Mouse (Mus musculus): ENCODE results near the gene Limd2.
A peak's percentile ranks its signal among the peaks of the same experiment; 100 is the strongest.

Limd2 gene

DNA sequence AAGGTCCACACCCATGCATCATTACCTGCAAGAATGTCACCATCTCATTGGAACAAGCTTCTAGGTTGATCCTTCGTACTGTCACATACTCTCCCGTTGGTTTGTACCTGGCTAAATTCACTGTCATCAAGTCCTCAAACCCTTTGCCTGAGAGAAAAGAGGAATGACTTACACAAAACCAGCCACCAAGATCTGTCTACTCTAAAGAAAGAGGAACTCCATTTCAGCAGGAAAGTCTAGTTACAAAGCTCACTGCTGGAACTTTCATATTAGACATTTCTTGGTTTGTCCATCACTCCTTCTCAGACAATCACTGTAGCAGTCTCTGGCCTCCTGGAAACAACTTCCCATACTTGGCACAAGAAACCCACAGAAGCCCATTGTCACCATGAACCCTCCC lies 12.6 kb upstream of the Limd2 start:
- DNase-seq (ENCODE audit: low spot score in 2 of 2) = no peak

DNA sequence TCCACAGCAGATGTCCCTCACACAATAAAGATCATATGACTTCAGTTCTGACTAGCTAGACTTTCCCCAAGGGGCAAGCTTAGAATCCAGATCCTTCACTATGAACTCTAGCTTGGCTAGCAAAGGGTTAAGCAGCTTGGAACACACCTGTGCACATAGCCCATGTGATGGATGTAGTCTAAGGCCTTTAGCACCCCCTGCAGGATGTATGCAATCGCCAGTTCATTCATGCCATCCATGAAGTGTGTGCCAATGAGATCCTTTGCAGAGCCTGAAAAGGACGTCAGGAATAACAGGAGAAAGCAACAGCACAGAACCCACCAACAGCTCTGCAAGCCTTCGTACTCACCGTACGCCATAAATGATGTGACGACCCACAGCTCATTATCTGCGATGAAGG lies 10.1 kb upstream of the Limd2 start:
- peak in 1 of 2 experiments; percentile 59 for DNase-seq (ENCODE audit: low spot score in 2 of 2)

DNA sequence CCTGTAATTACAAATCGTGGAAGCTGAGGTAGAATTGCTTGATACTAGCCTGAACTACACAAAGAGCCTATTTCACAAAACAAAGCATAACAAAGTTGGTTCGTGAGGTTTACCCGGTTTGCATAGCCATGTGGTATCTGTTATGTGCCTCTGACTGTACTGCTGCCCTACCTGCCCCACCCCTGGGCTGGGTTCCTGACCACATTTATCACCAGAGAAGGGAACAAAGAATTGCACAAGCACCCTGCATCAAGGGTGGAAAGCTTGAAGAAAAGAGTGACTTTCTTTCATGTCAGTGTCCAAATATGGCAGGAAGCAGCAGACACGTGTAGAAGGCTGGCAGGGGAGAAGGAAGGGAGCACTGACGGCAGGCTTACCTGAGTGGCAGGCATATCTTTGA lies 6.8 kb upstream of the Limd2 start:
- no peak for DNase-seq (ENCODE audit: low spot score in 2 of 2)

DNA sequence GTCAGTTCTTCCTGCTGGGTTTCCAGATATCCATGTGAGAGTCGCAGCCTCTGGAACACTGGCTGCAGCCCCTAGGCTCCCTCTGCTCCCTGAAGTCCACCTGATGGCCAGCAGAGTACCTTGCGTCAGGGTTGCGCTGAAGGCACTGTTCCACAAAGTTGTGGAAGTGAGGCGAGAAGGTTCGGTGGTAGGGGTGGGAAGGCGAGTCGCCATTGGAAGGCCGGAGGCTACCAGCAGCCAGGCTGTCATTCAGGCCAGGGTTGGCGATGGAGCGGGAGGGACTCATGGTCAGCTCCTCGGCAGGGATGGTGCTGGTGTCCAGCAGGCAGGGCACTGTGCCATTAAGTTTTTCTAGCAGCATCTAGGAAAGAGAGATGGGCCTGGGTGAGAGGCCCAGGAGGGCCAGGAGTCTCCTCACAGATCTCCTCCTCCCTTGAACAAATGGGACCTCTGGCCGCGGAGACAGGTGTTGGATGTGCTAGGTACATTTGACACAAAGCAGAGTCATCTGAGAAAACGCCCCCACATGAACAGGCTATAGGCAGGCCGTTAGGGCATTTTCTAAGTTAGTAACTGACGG lies 4.0 kb upstream of the Limd2 start:
- DNase-seq (ENCODE audit: low spot score in 2 of 2) = no peak

DNA sequence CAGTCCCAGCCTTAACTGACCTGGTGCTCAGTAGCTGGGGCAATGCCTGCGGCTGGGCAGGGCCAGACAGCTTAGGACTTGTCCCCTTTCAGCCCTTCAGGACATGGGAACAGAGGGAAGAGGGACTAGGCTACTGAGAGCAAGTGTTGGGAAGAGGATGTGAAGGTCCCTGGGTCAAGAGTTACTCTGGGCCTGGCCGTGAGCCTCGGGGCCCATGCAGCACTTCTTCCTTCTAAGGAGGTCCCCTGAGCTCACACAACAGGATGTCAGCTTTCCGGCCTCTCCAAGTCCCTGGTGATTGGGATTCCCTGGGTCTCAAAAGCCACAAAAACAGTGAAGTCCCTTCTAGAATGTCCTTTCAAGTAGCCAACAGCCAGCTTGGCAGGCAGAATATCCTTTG lies 2.9 kb upstream of the Limd2 start:
- no peak for DNase-seq (ENCODE audit: low spot score in 2 of 2)

DNA sequence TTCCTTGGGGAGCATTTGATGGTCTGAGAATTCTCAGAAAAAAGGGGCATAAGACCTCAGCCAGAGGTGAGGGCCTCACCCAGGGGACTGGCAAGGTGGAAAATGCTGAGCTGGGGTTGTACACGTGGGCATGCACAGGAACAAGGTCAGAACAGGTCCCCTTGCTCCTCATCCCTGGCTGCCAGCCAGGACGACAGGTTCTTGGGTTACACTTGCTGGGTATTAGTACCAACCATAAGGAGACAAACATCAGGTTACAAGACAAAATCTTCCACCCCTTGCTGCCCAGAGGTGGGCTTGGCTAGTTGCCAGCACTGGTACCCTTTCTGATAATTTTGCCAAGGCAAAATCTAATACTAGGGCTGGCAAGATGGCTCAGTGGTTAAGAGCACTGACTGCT lies 1.6 kb upstream of the Limd2 start:
- DNase-seq (ENCODE audit: low spot score in 2 of 2) = no peak

DNA sequence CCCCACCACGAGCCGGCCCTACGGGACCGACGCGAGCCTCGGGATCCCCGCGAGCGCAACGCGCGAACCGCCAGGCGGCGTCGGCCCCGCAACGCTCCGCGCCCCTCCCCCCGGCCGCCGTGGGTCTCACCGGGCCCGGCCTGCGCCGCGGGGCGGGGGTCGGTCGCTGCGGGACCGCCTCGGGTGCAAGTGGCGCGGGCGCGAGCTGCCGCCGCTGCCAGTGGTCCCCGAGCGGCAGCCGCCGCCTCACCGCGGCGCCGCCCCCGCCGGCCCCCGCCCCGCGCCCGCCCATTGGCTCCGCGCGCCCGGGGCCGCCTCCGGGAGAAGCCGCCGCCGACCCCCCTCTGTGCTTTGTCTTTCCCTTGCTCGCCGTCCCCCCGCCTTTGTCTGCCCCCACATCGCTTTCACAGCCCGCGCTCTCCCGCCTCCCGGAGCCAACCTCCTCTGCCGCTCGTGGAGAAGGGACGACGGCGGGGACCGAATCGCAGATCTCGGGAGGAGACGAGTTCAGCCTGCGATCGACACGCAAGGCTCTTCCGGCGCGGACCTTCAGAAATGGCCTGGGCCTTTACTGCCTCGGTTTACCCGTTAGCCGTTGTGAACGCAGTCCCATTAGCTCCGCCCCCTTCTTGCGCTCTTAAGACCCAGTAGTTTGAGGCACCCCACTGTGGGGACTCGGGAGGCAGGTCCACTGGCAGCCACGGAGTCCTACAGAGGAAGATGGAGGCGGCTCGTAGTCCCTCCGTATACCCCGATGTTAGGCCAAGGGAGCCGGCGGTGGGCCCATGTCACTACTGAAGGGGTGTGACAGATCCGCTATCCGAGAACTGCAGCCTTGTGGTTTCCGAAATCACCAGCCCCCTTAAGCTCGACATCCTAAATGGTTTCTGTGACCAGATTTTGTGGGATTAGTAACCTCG lies 479 bp downstream of the Limd2 start:
- DNase-seq (ENCODE audit: low spot score in 2 of 2) = peak; percentile 66 to 81

DNA sequence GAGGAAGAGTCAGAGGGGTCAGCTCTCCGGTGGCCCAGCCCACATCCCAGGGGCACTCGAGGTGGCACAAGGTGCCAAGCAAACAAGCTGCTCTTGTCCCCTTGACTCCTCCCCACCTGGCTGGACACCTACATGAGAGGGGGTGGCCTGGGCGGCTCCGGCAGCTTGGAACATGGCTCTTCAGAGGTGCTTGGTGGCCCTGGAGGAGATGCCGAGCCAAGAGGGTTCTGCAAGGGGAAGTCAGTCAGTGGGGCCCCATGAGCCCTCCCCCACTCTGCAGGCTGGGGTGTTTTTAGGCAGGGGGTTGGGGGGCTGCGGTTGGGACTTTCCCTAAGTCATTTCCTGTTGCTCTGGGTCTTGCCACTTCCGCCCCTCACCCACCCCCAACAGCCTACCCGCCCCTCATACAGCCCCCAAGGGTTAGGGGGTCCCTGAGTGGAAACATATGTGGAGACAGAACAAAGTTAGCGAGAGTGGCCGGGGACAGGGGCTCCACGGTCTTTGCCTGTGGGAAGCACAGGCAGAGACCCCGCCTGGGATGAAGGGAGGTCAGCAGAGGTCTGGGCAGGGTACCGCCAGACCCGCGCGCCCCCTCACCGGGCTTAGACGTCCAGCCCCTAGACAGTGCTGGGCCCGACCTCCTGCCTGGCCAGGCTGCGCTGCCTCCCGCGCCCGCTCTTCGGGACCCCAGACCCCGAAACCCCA lies 1.3 kb downstream of the Limd2 start:
- peak; percentile 63 to 85 for DNase-seq (ENCODE audit: low spot score in 2 of 2)

DNA sequence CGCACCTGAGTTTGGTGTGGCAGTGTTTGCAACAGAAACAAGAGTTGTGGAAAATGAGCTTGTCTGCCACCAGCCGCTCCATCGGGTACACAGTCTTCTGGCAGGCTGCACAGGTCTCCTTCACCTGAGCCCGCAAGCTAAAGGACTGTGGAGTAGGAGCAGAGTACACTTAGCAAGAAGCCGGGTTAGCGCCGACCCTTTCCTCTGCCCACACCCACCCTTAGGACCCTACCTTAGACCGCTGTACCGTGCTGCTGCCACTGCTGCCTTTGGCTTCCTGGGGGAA lies 1.8 kb downstream of the Limd2 start:
- DNase-seq (ENCODE audit: low spot score in 2 of 2) = no peak

DNA sequence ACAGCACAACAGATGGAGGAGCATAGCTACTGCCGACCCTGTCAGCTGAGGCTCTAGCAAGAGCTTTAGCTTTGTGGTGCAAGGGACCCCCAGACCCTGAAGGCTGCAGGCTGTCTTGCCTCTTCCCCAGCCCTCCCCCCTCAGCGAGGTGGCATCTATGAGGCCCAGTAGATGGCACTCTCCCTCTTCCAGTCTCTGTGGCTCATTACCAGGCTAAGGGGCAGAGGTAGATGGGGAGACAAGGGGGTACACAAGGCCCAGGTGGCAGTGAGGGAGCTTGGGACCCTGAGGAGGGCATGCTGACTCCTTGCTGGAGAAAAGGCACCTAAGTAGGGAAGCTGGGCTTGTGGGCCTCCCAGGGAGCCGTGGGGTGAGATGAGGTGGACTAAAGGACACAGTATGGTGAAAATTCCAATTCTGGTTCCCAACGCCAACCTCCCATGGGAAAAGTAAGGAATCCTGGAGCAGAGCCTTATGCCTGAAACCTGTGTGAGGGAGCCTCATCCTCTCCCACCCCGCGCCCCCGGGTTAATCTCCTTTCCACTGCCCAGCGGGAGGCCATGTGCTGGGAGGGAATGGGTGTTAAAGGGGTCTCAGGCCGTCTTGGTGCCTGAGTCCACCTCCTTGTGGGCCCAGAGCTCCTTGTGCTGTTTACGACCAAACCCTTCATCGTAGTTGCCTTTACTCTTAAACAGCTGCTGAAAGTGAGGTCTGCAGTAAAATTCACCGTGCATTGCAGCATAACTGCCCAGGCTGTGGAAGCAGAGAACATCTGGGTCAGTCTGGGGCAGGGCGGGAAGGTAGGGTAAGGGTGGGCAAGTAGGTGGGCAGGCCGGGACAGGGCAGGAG lies 2.4 kb downstream of the Limd2 start:
- peak in 1 of 2 experiments; percentile 58 for DNase-seq (ENCODE audit: low spot score in 2 of 2)

DNA sequence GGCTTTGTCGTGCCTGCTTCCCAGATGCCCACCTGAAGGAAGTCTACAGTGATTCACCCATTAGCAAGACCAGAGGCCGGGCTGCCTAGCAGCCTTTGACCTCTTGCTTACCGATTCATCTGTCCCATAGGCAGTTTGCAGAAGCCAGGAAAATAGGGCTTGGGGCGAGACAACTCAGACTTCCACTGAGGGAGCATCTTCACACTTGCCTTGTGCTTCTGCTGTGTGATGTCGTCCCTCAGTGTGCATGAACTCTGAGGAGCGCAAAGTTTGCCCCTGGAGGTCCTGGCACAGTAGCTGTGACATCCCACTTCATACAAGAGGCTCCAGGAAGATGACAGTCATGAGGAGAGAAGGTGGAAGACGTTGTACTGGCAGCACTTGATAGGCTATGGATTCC lies 3.5 kb downstream of the Limd2 start:
- DNase-seq (ENCODE audit: low spot score in 2 of 2) = no peak

DNA sequence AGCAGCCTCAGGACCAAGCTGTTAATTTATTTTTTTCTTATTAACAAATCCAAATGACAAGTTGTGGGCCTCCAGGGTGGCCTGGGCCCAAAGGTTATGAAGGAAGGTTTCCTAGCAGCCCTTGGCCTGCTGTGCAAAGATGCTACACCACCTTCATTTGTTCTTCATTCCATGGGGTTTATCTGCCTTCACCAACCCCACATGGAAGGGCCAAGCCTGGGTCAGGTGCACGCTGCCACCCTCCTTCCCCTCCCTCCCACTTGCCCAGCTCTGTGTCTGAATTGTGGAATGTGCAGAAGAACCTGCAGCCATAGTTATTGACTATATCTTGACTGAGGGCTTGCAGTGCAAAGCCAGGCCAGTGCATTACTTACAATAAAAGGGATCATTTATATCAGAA lies 4.4 kb downstream of the Limd2 start:
- DNase-seq (ENCODE audit: low spot score in 2 of 2) = peak in 1 of 2 experiments; percentile 15

DNA sequence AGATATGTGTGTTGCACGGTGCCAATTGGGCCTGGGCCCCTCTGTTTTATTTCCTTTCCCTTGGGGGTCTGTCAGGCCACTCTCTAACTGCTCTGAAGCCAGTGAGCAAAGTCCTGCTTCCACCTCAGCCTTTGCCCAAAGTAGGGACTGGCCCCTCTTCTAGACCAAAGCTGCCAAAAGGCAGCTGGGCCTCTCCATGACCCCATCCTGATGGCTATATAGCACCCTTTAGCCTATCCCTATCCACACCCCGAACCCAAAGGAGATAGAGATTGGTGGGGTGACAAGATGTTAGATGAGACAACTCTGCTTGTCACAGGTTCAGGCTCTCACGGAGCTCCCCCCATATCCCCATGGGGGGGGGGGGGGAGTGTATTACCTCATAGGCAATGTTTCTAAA lies 4.9 kb downstream of the Limd2 start:
- DNase-seq (ENCODE audit: low spot score in 2 of 2) = peak in 1 of 2 experiments; percentile 12

DNA sequence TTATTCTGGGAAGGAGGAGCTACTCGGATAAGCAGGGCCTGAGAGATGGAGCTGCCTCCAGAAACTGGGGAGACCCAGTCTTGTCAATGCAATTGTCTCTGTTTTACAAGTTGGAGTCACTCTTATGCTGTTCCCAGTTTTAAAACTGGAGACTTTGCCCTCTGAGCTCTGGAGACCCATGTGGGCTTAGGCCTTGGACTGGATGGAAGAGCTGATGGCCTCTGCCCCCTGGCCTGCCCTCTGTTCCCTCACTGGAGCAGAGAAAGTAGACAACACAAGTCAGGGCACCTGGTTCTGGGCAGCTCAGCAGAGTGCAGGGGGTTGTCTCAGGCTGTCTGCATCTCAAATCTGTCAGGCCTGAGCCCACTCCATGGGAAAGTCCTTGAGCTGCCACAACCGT lies 5.9 kb downstream of the Limd2 start:
- DNase-seq (ENCODE audit: low spot score in 2 of 2) = peak in 1 of 2 experiments; percentile 18

DNA sequence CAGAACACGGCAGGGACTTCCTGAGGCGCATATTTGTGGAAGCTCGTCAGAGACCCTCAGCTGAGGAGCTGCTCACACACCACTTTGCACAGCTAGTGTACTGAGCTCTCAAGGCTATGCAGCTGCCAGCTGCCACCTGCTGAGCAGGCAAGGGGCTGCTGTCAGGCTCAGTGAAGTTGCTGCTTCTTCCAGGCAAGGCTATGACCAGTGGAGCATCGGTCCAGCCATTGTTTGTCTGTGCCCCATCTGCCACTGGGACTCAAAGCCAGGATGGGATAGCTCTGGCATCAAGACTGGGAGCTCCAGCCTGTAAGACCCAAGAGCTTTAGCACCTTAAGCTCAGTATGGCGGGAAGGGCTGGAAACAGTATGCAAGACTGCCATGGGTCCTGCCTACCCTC lies 6.6 kb downstream of the Limd2 start:
- no peak for DNase-seq (ENCODE audit: low spot score in 2 of 2)

DNA sequence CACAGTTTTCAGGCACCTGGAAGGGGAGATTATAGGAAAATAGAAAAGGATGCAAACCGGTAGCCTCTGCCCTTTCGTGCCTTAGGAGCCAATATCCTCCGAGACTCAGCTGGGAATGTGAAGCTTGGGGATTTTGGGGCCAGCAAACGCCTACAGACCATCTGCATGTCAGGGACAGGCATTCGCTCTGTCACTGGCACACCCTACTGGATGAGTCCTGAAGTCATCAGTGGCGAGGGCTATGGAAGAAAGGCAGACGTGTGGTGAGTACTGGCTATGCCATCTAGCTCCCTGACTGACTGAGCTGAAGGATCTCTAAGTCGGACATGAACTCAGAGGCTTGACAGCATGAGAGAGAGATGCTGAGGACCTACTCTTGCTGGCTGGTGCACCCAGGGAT lies 8.5 kb downstream of the Limd2 start:
- DNase-seq (ENCODE audit: low spot score in 2 of 2) = peak in 1 of 2 experiments; percentile 10

DNA sequence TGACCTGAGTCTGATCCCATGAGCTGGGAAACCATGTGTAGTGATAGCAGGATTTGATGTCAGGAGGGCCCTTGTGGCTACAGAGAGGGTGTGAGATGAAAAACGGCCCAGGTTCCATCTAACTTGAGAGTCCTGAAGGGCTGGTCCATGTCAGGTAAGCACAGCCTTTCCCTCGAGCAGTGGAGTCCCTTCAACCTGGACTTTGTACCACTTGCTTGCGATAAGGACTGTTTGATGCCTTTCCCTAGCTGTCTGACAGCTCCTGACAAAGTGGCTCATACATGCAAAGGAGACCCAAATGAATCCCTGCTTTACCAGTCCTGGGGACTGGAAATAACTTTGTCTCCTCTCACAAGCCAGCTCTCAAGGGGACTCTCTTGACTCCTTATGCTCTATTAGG lies 9.4 kb downstream of the Limd2 start:
- no peak for DNase-seq (ENCODE audit: low spot score in 2 of 2)

DNA sequence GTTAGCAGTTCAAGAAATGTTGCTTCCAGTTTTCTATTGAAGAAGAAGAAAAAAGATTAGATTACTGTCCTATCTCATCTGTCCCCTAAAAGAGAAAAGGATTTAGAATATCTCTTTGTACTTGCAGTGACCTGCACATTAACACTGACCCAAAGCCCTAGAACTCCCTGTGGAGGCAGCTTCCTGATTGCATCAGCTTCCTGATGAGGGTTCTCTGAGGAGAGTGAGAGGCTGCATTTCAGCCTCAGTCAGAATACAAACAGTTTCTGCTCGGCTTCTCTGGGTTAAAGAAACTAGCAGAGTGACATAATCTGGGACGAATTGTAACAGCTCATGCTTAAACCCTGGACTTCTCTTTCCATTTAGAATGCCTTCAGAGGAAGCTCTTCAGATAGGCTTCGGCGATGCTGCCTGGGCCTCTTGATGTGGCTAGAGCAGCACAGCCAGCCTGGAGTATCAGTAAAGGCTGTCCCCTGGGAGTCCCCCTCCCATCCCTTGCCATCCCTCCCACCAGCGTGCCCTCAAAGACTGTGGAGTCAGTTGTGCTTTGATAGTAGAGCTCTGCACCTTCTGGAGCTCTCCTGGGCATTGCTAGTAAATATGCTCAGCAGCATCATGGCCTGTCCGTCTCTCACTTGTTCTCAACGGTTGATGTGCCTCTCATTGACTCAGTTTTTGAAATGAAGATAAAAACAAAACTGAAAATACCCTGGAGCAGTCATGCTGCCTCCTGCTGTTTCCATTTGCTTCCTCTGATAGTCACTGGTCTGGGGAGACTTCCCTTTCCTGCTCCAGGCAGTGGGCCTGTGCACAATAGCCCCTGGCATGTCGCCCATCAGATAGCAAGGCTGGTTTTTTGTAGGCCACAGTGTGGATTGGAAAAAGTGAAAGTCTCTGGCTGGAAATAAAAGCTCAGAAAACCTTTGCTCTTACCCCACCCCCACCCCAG lies 25.8 kb downstream of the Limd2 start:
- DNase-seq (ENCODE audit: low spot score in 2 of 2) = peak; percentile 17 to 65

DNA sequence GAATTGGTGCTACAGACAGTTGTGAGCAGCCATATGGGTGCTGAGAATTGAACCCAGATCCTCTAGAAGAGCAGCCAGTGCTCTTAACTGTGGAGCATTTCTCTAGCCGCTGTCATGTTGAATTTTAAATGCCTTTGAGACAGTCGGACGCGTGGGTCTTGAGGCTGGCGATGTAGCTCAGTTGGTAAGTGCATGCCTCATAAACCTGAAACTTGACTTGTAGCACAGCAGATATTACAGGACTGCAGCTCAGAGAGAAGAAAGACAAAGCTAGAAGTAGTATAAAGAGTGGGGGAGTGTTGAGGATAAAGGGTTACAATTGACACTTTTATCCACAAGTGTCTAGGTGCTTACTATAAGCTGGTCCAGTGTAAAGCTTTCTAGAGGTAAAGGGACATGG lies 28.1 kb downstream of the Limd2 start:
- no peak for DNase-seq (ENCODE audit: low spot score in 2 of 2)

DNA sequence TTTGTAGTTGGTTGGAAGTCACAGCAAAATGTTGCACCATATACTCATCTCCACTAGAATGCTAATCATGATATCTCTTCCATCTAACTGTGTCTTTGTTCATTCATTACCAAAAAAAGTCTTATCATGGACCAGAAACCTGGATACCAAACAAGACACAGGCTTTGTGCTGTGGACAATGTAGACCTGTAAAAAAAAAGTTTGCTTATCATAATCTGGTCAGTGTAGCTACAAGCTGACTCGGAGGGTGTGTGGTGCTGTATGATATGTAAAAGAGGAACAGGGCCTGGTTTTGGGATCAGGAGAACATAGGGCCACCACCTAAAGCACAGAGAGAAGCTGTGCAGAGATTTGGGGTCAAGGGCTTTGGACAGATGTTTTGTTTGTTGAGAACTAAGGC lies 31.2 kb downstream of the Limd2 start:
- DNase-seq (ENCODE audit: low spot score in 2 of 2) = no peak

Measured in spleen, postnatal 10 days (tissue).